Mouse (Mus musculus) lung, embryonic 15.5 days (tissue): ENCODE results near the gene Tcaf1. TPM values are rescaled to one million over a fixed set of nuclear protein-coding genes. Genes with fewer than 3 reads are reported as not detected.

Experiments used
- ATAC-seq: fragments of 200-750 bp; cut with Nextera tagmentation; 2 replicates; pipeline ENCODE4 v1.8.0; 2017; ENCODE audit warnings: moderate number of reproducible peaks, borderline replicate concordance; ENCODE audit not compliant: low FRiP score, low TSS enrichment; ENCODE audit errors: extremely low read depth
- H3K27ac ChIP-seq: fragments of 300-500 bp; sonication (generic); 2 replicates; pipeline ENCODE4 v1.5.1; 2015; ENCODE audit warnings: moderate library complexity, mild to moderate bottlenecking, inconsistent platforms
- H3K27me3 ChIP-seq: fragments of 300-500 bp; sonication (generic); 2 replicates; pipeline ENCODE4 v1.6.1; 2015; ENCODE audit warnings: inconsistent platforms
- H3K36me3 ChIP-seq: fragments of 300-500 bp; sonication (generic); 2 replicates; pipeline ENCODE4 v1.6.1; 2015; ENCODE audit warnings: inconsistent platforms
- H3K4me1 ChIP-seq: fragments of 300-500 bp; sonication (generic); 2 replicates; pipeline ENCODE4 v1.6.1; 2015; ENCODE audit warnings: inconsistent platforms
- H3K4me2 ChIP-seq: fragments of 300-500 bp; sonication (generic); 2 replicates; pipeline ENCODE4 v1.6.1; 2015; ENCODE audit warnings: inconsistent platforms, mild to moderate bottlenecking, moderate library complexity
- H3K4me3 ChIP-seq: fragments of 300-500 bp; sonication (generic); 2 replicates; pipeline ENCODE4 v1.5.1; 2015; ENCODE audit warnings: mild to moderate bottlenecking, inconsistent platforms
- H3K9ac ChIP-seq: fragments of 300-500 bp; sonication (generic); 2 replicates; pipeline ENCODE4 v1.6.1; 2015; ENCODE audit warnings: inconsistent platforms
- H3K9me3 ChIP-seq: fragments of 300-500 bp; sonication (generic); 2 replicates; pipeline ENCODE4 v1.6.1; 2016; ENCODE audit warnings: inconsistent platforms
- WGBS: fragments of 180-500 bp; shearing (Covaris S2); methylation state at CpG from one replicate; pipeline ENCODE4 v1.1.7; 2015; 5-methylcytosine and 5-hydroxymethylcytosine counted together
- polyA plus RNA-seq: library from polyadenylated mRNA; unstranded; fragments of >200 nt; fragmentation: Nextera tagmentation; extraction: Ambion mirVana; gene quantifications from 2 replicates; pipeline ENCODE4 v1.2.1, GENCODE M21; 2015

The Tcaf1 gene
- polyA plus RNA-seq = 74.2 and 75.9 TPM in 2 replicates

- Histone ChIP-seq H3K36me3 (no peaks in the 10 kb centered on the region), H3K27ac (peak within 1 kb of the TSS; percentile 90), H3K4me1 (0 out of 2 replicates have a peak, but pooled peaks cover 4% of the 10 kb centered on the region), H3K9ac (peak within 1 kb of the TSS; percentile 78), H3K4me2 (peak within 1 kb of the TSS; percentile 83), H3K9me3 (no peaks in the 10 kb centered on the region), H3K27me3 (no peaks in the 10 kb centered on the region), H3K4me3 (peak within 1 kb of the TSS; percentile 86)
- peak; percentile 100 for ATAC-seq
- WGBS = 1% methylated on average over 28 of the region's 28 CpGs
Measured at GRCm38 (mm10) chr6:42709291-42710211, at the start of gene Tcaf1. Gene Tcaf1 (minus strand): TSS chr6:42710088.

- Histone ChIP-seq H3K36me3 (no peaks in the 10 kb centered on the region), H3K4me2 (no peak within 1 kb of the TSS), H3K27me3 (no peaks in the 10 kb centered on the region), H3K9me3 (no peaks in the 10 kb centered on the region), H3K27ac (no peak within 1 kb of the TSS), H3K4me3 (no peak within 1 kb of the TSS), H3K4me1 (no peaks in the 10 kb centered on the region), H3K9ac (no peak within 1 kb of the TSS)
- WGBS = 61% methylated on average over 1 of the region's 1 CpGs
- ATAC-seq = no peak
Measured at GRCm38 (mm10) chr6:42756104-42756503, 46.2 kb upstream of the Tcaf1 start, which contains the start of gene Olfr38. Gene Olfr38 (plus strand): TSS chr6:42756404.

DNA sequence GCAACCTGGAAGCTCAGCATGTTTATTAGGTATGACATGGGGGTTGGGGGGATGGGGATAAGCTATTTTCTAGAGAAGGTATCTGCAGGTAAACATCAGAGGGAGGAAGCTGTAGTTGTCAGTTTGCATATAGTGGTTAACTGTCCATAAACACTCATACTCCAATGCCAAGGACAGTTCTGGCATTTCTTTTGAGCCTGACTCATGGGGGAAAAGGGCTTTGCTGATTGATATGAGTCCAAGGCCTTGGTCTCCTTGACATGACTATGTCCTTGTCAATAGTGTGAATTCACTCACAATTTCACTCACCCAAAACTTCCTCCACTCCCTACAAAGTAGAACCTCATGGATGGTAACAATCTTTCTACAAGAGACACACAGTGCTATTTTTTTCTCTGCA is 38.0 kb upstream of the Tcaf1 start:
- no peak overlapping the region for H3K4me3 ChIP-seq
- H3K9me3 ChIP-seq = no peaks in the 10 kb centered on the region
- no peaks in the 10 kb centered on the region for H3K4me1 ChIP-seq
- no peak overlapping the region for H3K4me2 ChIP-seq
- H3K9ac ChIP-seq = no peak overlapping the region
- H3K27me3 ChIP-seq = no peaks in the 10 kb centered on the region
- H3K36me3 ChIP-seq = no peaks in the 10 kb centered on the region
- H3K27ac ChIP-seq = no peak overlapping the region
- ATAC-seq = no peak

GRCm38 (mm10) chr6:42742303-42742702 is 32.4 kb upstream of the Tcaf1 start:
- no peak for ATAC-seq
- WGBS = 66% methylated on average over 5 of the region's 5 CpGs
- no peaks in the 10 kb centered on the region for H3K27me3 ChIP-seq
- no peak overlapping the region for H3K4me2 ChIP-seq
- H3K9ac ChIP-seq = no peak overlapping the region
- no peak overlapping the region for H3K4me3 ChIP-seq
- H3K27ac ChIP-seq = no peak overlapping the region
- no peaks in the 10 kb centered on the region for H3K36me3 ChIP-seq
- no peaks in the 10 kb centered on the region for H3K4me1 ChIP-seq
- H3K9me3 ChIP-seq = no peaks in the 10 kb centered on the region

DNA sequence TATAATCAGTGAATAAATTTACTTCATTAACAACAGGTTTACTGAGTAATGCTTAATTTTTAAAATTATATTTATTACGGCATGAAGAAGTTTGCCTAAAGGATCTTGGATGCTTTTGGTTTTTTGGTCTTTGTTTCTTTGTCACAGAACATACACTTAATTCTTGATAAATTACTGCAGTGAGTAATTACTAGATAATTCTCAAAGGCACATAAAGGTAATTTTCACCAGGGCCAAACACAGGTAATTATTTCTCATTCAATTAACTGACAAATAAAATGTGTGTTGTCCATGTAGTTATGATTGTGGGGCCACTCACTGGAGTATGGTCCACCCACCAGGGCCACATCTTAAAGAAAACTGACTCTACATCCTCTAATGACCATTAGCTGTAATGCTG is 29.2 kb upstream of the Tcaf1 start, which contains the start of gene Olfr453:
Olfr453 (plus strand) TSS at position 301 of the 400 bp plus-strand sequence.
- no peak for ATAC-seq
- Histone ChIP-seq H3K27me3 (no peaks in the 10 kb centered on the region), H3K4me3 (no peak within 1 kb of the TSS), H3K27ac (no peak within 1 kb of the TSS), H3K36me3 (no peaks in the 10 kb centered on the region), H3K4me1 (no peaks in the 10 kb centered on the region), H3K9ac (no peak within 1 kb of the TSS), H3K4me2 (no peak within 1 kb of the TSS), H3K9me3 (no peaks in the 10 kb centered on the region)
- WGBS = 91% methylated on average over 1 of the region's 1 CpGs

DNA sequence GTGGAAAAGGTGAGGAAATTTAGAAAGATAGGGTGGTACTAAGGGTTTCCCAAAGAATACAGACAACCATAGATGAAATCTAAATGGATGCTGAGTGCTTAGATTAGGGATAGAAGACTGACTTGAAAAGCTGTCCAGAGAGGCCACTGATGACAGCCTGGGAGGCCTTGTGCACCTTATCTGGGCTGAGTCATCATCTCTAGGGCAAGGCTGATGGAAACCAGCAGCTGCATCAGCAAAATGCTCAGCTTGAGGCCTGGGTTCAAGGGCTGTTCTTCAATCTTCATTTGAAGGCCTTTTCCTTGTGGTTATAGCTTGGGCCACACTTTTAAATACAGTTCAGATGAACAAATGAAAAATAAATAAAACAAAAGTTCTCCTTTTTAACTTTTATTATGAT is 8.1 kb upstream of the Tcaf1 start:
- H3K9ac ChIP-seq = no peak overlapping the region
- no peaks in the 10 kb centered on the region for H3K27me3 ChIP-seq
- no peak for ATAC-seq
- H3K4me3 ChIP-seq = no peak overlapping the region
- no peaks in the 10 kb centered on the region for H3K9me3 ChIP-seq
- no peaks in the 10 kb centered on the region for H3K36me3 ChIP-seq
- no peak overlapping the region for H3K4me2 ChIP-seq
- H3K4me1 ChIP-seq = no peaks in the 10 kb centered on the region
- H3K27ac ChIP-seq = no peak overlapping the region

- no peaks in the 10 kb centered on the region for H3K9me3 ChIP-seq
- no peaks in the 10 kb centered on the region for H3K4me1 ChIP-seq
- H3K4me3 ChIP-seq = no peak overlapping the region
- no peaks in the 10 kb centered on the region for H3K27me3 ChIP-seq
- 48% methylated on average over 8 of the region's 8 CpGs for WGBS
- no peak overlapping the region for H3K27ac ChIP-seq
- ATAC-seq = no peak
- H3K9ac ChIP-seq = no peak overlapping the region
- H3K36me3 ChIP-seq = no peaks in the 10 kb centered on the region
- H3K4me2 ChIP-seq = no peak overlapping the region
Measured at GRCm38 (mm10) chr6:42714668-42715067, 4.8 kb upstream of the Tcaf1 start.

DNA sequence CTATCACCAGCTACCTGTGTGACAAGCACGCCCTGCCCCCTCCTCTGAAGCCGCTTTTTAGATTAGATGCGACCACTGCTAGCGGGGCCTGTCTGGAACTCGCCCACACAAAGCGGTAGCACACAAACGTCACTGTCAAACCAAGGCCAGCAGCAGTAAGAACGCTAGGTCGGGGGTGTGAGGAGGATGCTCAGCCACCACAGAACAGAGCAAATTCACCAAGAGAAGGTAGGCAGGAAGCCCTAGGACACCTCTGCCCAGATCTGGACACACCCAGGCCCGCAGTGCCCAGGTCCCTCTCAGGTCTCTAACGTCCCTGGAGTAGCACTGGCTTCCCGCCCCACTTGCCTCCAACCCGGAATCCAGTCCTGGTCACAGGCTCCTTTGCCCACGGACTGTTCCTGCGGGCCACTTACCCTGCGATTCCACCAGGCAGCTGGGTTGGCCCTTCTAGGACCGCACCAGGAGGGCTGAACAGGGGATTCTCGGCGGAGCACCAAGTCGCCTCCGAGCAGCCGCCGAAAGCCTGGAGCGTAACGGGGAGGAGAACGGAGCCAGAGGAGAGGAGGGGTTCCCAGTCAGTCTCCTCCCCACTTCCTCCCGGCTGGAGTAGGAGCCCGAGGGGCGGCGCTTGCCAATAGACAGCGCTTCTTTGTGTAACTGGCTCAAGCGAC is 17.2 kb downstream of the Tcaf1 start:
- Histone ChIP-seq H3K4me1 (peaks cover 7% of the 10 kb centered on the region; the same call in 1 of the 2 replicates), H3K9ac (peak overlapping the region; percentile 76), H3K9me3 (no peaks in the 10 kb centered on the region), H3K27me3 (no peaks in the 10 kb centered on the region), H3K27ac (peak overlapping the region; percentile 95), H3K4me2 (peak overlapping the region; percentile 77), H3K36me3 (peaks cover 5% of the 10 kb centered on the region; the same call in 1 of the 2 replicates), H3K4me3 (peak overlapping the region; percentile 76)
- 2% methylated on average over 32 of the region's 32 CpGs for WGBS
- peak; percentile 93 for ATAC-seq

DNA sequence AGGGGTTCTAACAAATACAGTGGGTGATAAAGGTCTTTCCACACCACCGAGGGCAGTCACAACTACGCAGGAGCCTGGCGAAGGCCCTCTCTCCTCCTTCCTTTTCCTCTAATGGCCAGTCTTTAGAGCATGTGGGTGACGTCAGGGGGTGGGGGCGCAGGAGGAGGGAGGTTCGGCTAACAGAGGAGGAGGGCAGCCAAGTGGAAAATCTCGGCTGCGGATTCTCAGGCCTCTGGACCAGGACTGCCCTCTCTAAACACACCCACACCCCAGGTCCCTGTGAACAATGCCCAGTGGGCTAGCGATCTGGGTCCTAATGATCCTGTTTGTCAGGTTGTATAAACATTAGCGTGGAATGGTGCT is 17.8 kb downstream of the Tcaf1 start:
- Histone ChIP-seq H3K36me3 (0 out of 2 replicates have a peak, but pooled peaks cover 5% of the 10 kb centered on the region), H3K9me3 (no peaks in the 10 kb centered on the region), H3K27ac (peak overlapping the region; percentile 95), H3K4me3 (peak overlapping the region; percentile 76), H3K4me1 (peaks cover 7% of the 10 kb centered on the region; the same call in 1 of the 2 replicates), H3K4me2 (peak overlapping the region; percentile 77), H3K9ac (peak overlapping the region; percentile 76), H3K27me3 (no peaks in the 10 kb centered on the region)
- WGBS = 1% methylated on average over 10 of the region's 10 CpGs
- ATAC-seq = peak; percentile 90

- no peaks in the 10 kb centered on the region for H3K27me3 ChIP-seq
- H3K4me1 ChIP-seq = peaks cover 7% of the 10 kb centered on the region; the same call in 1 of the 2 replicates
- no peak overlapping the region for H3K27ac ChIP-seq
- no peak overlapping the region for H3K4me2 ChIP-seq
- no peak overlapping the region for H3K4me3 ChIP-seq
- peaks cover 21% of the 10 kb centered on the region for H3K36me3 ChIP-seq
- H3K9ac ChIP-seq = no peak overlapping the region
- no peaks in the 10 kb centered on the region for H3K9me3 ChIP-seq
- ATAC-seq = no peak
Measured at GRCm38 (mm10) chr6:42689761-42690160, 20.1 kb downstream of the Tcaf1 start.

DNA sequence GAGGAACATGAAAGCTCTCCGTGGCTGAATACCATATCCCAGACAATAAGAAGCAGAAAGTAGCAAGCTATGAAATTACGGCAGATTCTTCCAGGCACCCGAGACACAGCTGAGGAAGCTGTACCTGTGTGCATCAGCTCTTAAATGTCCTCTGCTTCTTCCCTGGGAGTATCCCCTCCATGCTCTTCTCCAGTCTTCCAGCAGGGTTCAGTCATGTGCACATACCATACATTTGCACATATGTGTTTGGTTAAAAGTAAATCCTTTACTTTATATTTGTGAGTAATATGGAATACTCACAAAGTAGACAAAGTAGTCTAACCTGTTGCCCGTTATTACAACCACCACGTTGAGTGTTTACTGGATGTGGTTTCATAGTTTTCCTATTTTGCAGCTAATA is 22.0 kb downstream of the Tcaf1 start:
- ATAC-seq = no peak
- Histone ChIP-seq H3K27me3 (no peaks in the 10 kb centered on the region), H3K36me3 (peaks cover 25% of the 10 kb centered on the region), H3K4me3 (no peak overlapping the region), H3K9ac (no peak overlapping the region), H3K4me1 (0 out of 2 replicates have a peak, but pooled peaks cover 2% of the 10 kb centered on the region), H3K27ac (no peak overlapping the region), H3K9me3 (no peaks in the 10 kb centered on the region), H3K4me2 (no peak overlapping the region)
- 87% methylated on average over 5 of the region's 5 CpGs for WGBS

DNA sequence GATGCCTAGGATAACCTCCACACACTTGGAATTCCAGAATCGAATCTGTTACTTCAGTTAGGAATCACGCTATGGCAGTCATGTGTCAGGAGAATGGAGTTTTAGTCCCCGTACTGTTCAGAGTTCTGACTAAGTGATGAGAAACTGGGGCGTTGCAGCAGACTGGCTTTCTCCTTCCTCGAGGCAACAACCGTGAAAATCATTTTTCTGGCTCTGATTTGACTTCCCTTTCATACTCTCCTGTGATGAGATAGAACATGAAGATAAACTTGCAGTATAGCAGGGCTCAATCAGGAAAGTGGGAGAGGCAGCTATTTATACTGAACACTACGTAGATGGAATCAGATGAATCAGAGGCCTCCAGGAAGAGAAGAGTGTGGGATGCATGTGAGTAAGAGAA is 29.8 kb downstream of the Tcaf1 start:
- no peaks in the 10 kb centered on the region for H3K9me3 ChIP-seq
- H3K27me3 ChIP-seq = no peaks in the 10 kb centered on the region
- WGBS = 88% methylated on average over 7 of the region's 7 CpGs
- ATAC-seq = no peak
- no peak overlapping the region for H3K27ac ChIP-seq
- no peak overlapping the region for H3K9ac ChIP-seq
- H3K4me1 ChIP-seq = no peaks in the 10 kb centered on the region
- H3K4me3 ChIP-seq = no peak overlapping the region
- no peak overlapping the region for H3K4me2 ChIP-seq
- H3K36me3 ChIP-seq = peaks cover 39% of the 10 kb centered on the region
